In genomic region chr6:39005945-39006572, GRCm38 (mm10) we compare ENCODE assay signal across 12 mouse cellular contexts.
DNase-seq lines count a peak whose midpoint lies in the region; ATAC-seq lines count a peak whose summit lies in the region.
"Had no signal": no experiment of that assay in that cellular context is flagged by ENCODE, and none has a peak within 500 bp of the region (broad histone marks: within the 10 kb centered on the region; RNA-seq: fewer than 3 reads in every experiment).

No protein-coding gene starts in this region.

- H3K4me3 ChIP-seq in forebrain, embryonic 12.5 days (replicated peaks) = no peak overlapping the region
- H3K4me3 ChIP-seq in midbrain, embryonic 16.5 days (ENCODE audit: low read depth, low read length) = no peak overlapping the region
- H3K4me3 ChIP-seq in embryonic facial prominence, embryonic 10.5 days = no peak overlapping the region
- H3K4me3 ChIP-seq: embryonic facial prominence, embryonic 15.5 days; heart, adult 2 months had no signal

- WGBS in forebrain, embryonic 12.5 days = 34% methylated on average over 5 of the region's 5 CpGs
- 19% methylated on average over 5 of the region's 5 CpGs for WGBS in midbrain, embryonic 16.5 days
- WGBS in embryonic facial prominence, embryonic 10.5 days = 80% methylated on average over 5 of the region's 5 CpGs

- ATAC-seq in forebrain, embryonic 12.5 days (ENCODE audit: low FRiP score) = peak; percentile 44; the same call in 1 of the 2 replicates
- ATAC-seq in midbrain, embryonic 16.5 days = peak; percentile 85
- ATAC-seq in granulocyte monocyte progenitor cell, adult 5-6 weeks (replicated peaks; ENCODE audit: poor library complexity, severe bottlenecking) = no peak
- ATAC-seq: inflammation-experienced regulatory T-cells, adult 6 months had no signal

- no peaks in the 10 kb centered on the region for H3K27me3 ChIP-seq in forebrain, embryonic 12.5 days
- no peaks in the 10 kb centered on the region for H3K27me3 ChIP-seq in midbrain, embryonic 16.5 days (ENCODE audit: control insufficient read depth, insufficient read depth, low read depth, low read length)
- no peaks in the 10 kb centered on the region for H3K27me3 ChIP-seq in embryonic facial prominence, embryonic 10.5 days (replicated peaks; ENCODE audit: low read depth, poor library complexity, severe bottlenecking)
- H3K27me3 ChIP-seq: embryonic facial prominence, embryonic 15.5 days had no signal

- no peaks in the 10 kb centered on the region for H3K36me3 ChIP-seq in forebrain, embryonic 12.5 days (replicated peaks)
- H3K36me3 ChIP-seq in midbrain, embryonic 16.5 days (ENCODE audit: control insufficient read depth, insufficient read depth, low read length) = no peaks in the 10 kb centered on the region
- H3K36me3 ChIP-seq in embryonic facial prominence, embryonic 10.5 days (replicated peaks) = no peaks in the 10 kb centered on the region
- H3K36me3 ChIP-seq: embryonic facial prominence, embryonic 15.5 days had no signal

- H3K9ac ChIP-seq in forebrain, embryonic 12.5 days = no peak overlapping the region
- no peak overlapping the region for H3K9ac ChIP-seq in midbrain, embryonic 16.5 days (ENCODE audit: low read depth, low read length)
- H3K9ac ChIP-seq: embryonic facial prominence, embryonic 15.5 days had no signal

- H3K4me2 ChIP-seq in forebrain, embryonic 12.5 days = no peak overlapping the region
- H3K4me2 ChIP-seq in midbrain, embryonic 16.5 days (ENCODE audit: low read length) = no peak overlapping the region
- H3K4me2 ChIP-seq: embryonic facial prominence, embryonic 15.5 days had no signal

- no peaks in the 10 kb centered on the region for H3K9me3 ChIP-seq in forebrain, embryonic 12.5 days
- H3K9me3 ChIP-seq in midbrain, embryonic 16.5 days (replicated peaks; ENCODE audit: control insufficient read depth, low read length, poor library complexity, severe bottlenecking) = no peaks in the 10 kb centered on the region
- H3K9me3 ChIP-seq in embryonic facial prominence, embryonic 10.5 days = no peaks in the 10 kb centered on the region
- H3K9me3 ChIP-seq: embryonic facial prominence, embryonic 15.5 days had no signal

- DNase-seq in 416B (ENCODE audit: low read depth) = peak; percentile 29
- peak; percentile 67 to 81 for DNase-seq in layer of hippocampus, adult 18-20 months (ENCODE audit: low spot score in 2 of 2)
- no peak for DNase-seq in embryonic facial prominence, embryonic 10.5 days (ENCODE audit: low spot score)
- no peak for DNase-seq in cerebellum, adult 9-11 months
- no peak for DNase-seq in kidney, adult 18-20 months
- DNase-seq: heart, adult 2 months; lung, postnatal 10 days had no signal

- peaks cover 21% of the 10 kb centered on the region for H3K4me1 ChIP-seq in forebrain, embryonic 12.5 days
- peaks cover 27% of the 10 kb centered on the region for H3K4me1 ChIP-seq in midbrain, embryonic 16.5 days (ENCODE audit: control insufficient read depth, insufficient read depth, low read length)
- H3K4me1 ChIP-seq in embryonic facial prominence, embryonic 10.5 days = peaks cover 16% of the 10 kb centered on the region
- H3K4me1 ChIP-seq: embryonic facial prominence, embryonic 15.5 days had no signal

- H3K27ac ChIP-seq in forebrain, embryonic 12.5 days = no peak overlapping the region
- peak overlapping the region; percentile 70 for H3K27ac ChIP-seq in midbrain, embryonic 16.5 days (ENCODE audit: low read length)
- H3K27ac ChIP-seq in embryonic facial prominence, embryonic 10.5 days (replicated peaks) = no peak overlapping the region
- H3K27ac ChIP-seq: embryonic facial prominence, embryonic 15.5 days; heart, adult 2 months had no signal

Comparison
In these comparisons a context has a peak if more than half of its experiments do, and no peak if none do; other contexts are left out.
1. DNase-seq: peak in 416B (single experiment) and layer of hippocampus, adult 18-20 months (2 of 2); none in embryonic facial prominence, embryonic 10.5 days (single experiment), cerebellum, adult 9-11 months (single experiment) and kidney, adult 18-20 months (single experiment).